Mouse (Mus musculus): Measurements from ENCODE around the gene Styx. TPM values are rescaled to one million over a fixed set of nuclear protein-coding genes. Genes with fewer than 3 reads are reported as not detected.
A peak's percentile ranks its signal among the peaks of the same experiment; 100 is the strongest.

Gene Styx
- polyA plus RNA-seq, 2 experiments = 3.8 to 15.5 TPM

DNA sequence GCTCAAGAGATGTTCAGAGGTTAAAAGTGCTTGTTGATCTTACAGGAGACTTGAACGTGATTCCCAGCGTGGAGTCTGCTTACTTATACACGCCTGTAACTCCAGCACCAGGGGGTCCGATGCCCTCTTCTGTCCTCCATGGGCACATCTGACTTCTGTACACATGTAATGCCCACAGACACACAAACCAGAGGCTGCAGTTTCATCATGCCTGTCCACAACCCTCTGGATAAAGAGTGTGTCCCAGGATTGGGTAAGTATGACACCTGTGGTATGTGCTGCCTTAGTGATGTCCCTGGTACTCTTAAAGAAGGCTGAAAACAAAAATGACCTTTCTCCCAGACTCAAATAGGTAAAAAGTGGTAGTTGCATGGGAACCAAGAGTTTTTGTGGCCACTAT is 68.4 kb downstream of the Styx start:
- ATAC-seq (ENCODE audit: insufficient read depth) (no peak), DNase-seq (ENCODE audit: low read depth in 3 of 3, low spot score in 3 of 3) (no peak)
- no peak overlapping the region for H3K27ac ChIP-seq
- no peak overlapping the region for H3K4me2 ChIP-seq (ENCODE audit: low read depth)
- H3K9ac ChIP-seq (replicated peaks) = no peak overlapping the region
- no peak for TF ChIP-seq EP300 (IDR thresholded peaks at IDR 0.05; ENCODE audit: low read depth)
- no peak for TF ChIP-seq CTCF (IDR thresholded peaks at IDR 0.05; ENCODE audit: low read depth)
- no peaks in the 10 kb centered on the region for H3K27me3 ChIP-seq (ENCODE audit: control insufficient read depth, insufficient read depth, low read length)
- H3K36me3 ChIP-seq (replicated peaks; ENCODE audit: control insufficient read depth, insufficient read depth, low read depth) = no peaks in the 10 kb centered on the region
- H3K4me3 ChIP-seq (ENCODE audit: insufficient read depth in 1 of 2, low read depth in 2 of 2, low read length in 2 of 2) = no peak overlapping the region
- WGBS (ENCODE audit: insufficient replicate concordance) = 52% methylated on average over 4 of the region's 4 CpGs
- no peaks in the 10 kb centered on the region for H3K9me3 ChIP-seq (ENCODE audit: control insufficient read depth, low read length)
- H3K4me1 ChIP-seq (replicated peaks; ENCODE audit: control insufficient read depth in 2 of 2, insufficient read depth in 2 of 2, low read length in 1 of 2) = no peaks in the 10 kb centered on the region; a peak in 1 of 4 replicates

DNA sequence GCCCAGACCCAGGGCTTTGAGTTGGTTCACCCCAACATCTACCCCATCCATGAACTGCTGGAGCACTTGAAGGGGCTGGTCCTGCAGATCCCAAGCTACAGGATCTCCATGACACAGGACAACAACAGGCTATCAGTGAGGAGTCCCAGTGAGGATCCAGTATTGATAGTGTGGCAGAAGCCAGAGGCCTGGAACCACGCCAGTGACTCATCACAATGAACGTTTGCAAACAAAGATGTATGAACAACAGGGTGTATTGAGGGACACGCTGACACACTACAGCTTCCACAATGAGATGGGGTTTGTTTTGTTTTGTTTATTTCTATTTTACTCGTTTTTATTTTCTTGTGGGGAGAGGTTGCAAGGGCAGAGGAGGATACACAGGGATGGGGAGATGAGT is 71.5 kb downstream of the Styx start:
- TF ChIP-seq CTCF (IDR thresholded peaks at IDR 0.05; ENCODE audit: low read depth) (no peak), EP300 (IDR thresholded peaks at IDR 0.05; ENCODE audit: low read depth) (no peak)
- Histone ChIP-seq H3K4me2 (ENCODE audit: low read depth) (no peak overlapping the region), H3K4me3 (ENCODE audit: insufficient read depth in 1 of 2, low read depth in 2 of 2, low read length in 2 of 2) (no peak overlapping the region), H3K9ac (replicated peaks) (no peak overlapping the region), H3K27me3 (ENCODE audit: control insufficient read depth, insufficient read depth, low read length) (no peaks in the 10 kb centered on the region), H3K9me3 (ENCODE audit: control insufficient read depth, low read length) (no peaks in the 10 kb centered on the region), H3K36me3 (replicated peaks; ENCODE audit: control insufficient read depth, insufficient read depth, low read depth) (no peaks in the 10 kb centered on the region), H3K4me1 (replicated peaks; ENCODE audit: control insufficient read depth in 2 of 2, insufficient read depth in 2 of 2, low read length in 1 of 2) (no peaks in the 10 kb centered on the region; a peak in 1 of 4 replicates), H3K27ac (no peak overlapping the region)
- WGBS (ENCODE audit: insufficient replicate concordance) = 40% methylated on average over 4 of the region's 4 CpGs
- DNase-seq (ENCODE audit: low read depth in 3 of 3, low spot score in 3 of 3) (no peak), ATAC-seq (ENCODE audit: insufficient read depth) (no peak)

DNA sequence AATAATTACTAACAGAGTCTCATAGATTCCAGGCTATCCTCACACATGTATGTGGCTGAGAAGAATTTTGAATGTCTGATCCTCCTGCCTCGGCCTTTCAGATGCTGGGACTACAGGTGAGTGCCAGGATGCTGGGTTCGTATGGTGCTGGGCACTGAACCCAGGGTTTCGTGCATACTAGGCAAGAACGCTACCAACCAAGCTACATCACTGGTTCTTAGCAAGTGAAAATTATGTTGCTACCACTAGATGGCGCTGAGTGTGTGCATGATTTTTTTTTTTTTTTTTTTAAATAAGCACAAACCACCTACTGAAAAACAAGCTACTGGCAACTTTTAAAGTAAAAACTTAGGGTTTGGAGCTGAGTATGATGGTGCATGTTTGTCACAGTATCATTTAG is 72.3 kb downstream of the Styx start:
- DNase-seq (ENCODE audit: low read depth in 3 of 3, low spot score in 3 of 3) (peak; percentile 31 to 37 (median 34)), ATAC-seq (ENCODE audit: insufficient read depth) (no peak)
- no peaks in the 10 kb centered on the region for H3K9me3 ChIP-seq (ENCODE audit: control insufficient read depth, low read length)
- no peak overlapping the region for H3K4me3 ChIP-seq (ENCODE audit: insufficient read depth in 1 of 2, low read depth in 2 of 2, low read length in 2 of 2)
- no peak overlapping the region for H3K4me2 ChIP-seq (ENCODE audit: low read depth)
- no peak overlapping the region for H3K9ac ChIP-seq (replicated peaks)
- no peaks in the 10 kb centered on the region for H3K27me3 ChIP-seq (ENCODE audit: control insufficient read depth, insufficient read depth, low read length)
- 5% methylated on average over 5 of the region's 5 CpGs for WGBS (ENCODE audit: insufficient replicate concordance)
- H3K4me1 ChIP-seq (replicated peaks; ENCODE audit: control insufficient read depth in 2 of 2, insufficient read depth in 2 of 2, low read length in 1 of 2) = no peaks in the 10 kb centered on the region; a peak in 1 of 4 replicates
- peak; percentile 75 for TF ChIP-seq CTCF (IDR thresholded peaks at IDR 0.05; ENCODE audit: low read depth)
- no peak for TF ChIP-seq EP300 (IDR thresholded peaks at IDR 0.05; ENCODE audit: low read depth)
- no peaks in the 10 kb centered on the region for H3K36me3 ChIP-seq (replicated peaks; ENCODE audit: control insufficient read depth, insufficient read depth, low read depth)
- no peak overlapping the region for H3K27ac ChIP-seq

GRCm38 (mm10) chr14:45430066-45430842 is 79.4 kb downstream of the Styx start:
- DNase-seq (ENCODE audit: low read depth in 3 of 3, low spot score in 3 of 3) (no peak), ATAC-seq (ENCODE audit: insufficient read depth) (no peak)
- Histone ChIP-seq H3K27me3 (ENCODE audit: control insufficient read depth, insufficient read depth, low read length) (no peaks in the 10 kb centered on the region), H3K9me3 (ENCODE audit: control insufficient read depth, low read length) (peaks cover 6% of the 10 kb centered on the region), H3K36me3 (replicated peaks; ENCODE audit: control insufficient read depth, insufficient read depth, low read depth) (no peaks in the 10 kb centered on the region), H3K4me2 (ENCODE audit: low read depth) (no peak overlapping the region), H3K27ac (no peak overlapping the region), H3K4me1 (replicated peaks; ENCODE audit: control insufficient read depth in 2 of 2, insufficient read depth in 2 of 2, low read length in 1 of 2) (no peaks in the 10 kb centered on the region), H3K4me3 (ENCODE audit: insufficient read depth in 1 of 2, low read depth in 2 of 2, low read length in 2 of 2) (no peak overlapping the region), H3K9ac (replicated peaks) (no peak overlapping the region)
- 76% methylated on average over 13 of the region's 13 CpGs for whole genome bisulfite sequencing (ENCODE audit: insufficient replicate concordance)
- TF ChIP-seq CTCF (IDR thresholded peaks at IDR 0.05; ENCODE audit: low read depth) = no peak
- no peak for TF ChIP-seq EP300 (IDR thresholded peaks at IDR 0.05; ENCODE audit: low read depth)

DNA sequence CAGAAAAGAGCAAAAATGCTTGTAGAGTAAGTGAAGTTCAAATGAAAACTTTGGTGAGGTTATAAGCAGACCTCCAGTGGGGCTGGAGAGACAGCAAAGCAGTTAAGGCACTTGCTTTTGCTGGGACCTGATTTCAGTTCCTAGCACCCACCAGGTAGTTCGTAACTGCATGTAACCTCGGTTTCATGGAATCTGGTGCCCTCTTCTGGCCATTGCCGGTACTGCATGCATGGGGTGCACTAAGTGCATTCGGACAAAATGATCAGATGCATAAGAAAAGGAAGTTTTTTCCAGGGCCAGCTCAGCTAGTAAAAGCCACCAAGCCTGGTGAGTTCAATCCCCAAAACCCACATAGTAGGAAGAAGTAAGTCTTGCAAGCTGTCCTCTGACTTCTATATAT is 81.1 kb downstream of the Styx start:
- no peaks in the 10 kb centered on the region for H3K36me3 ChIP-seq (replicated peaks; ENCODE audit: control insufficient read depth, insufficient read depth, low read depth)
- H3K27ac ChIP-seq = no peak overlapping the region
- H3K4me3 ChIP-seq (ENCODE audit: insufficient read depth in 1 of 2, low read depth in 2 of 2, low read length in 2 of 2) = no peak overlapping the region
- H3K4me2 ChIP-seq (ENCODE audit: low read depth) = no peak overlapping the region
- ATAC-seq (ENCODE audit: insufficient read depth) (no peak), DNase-seq (ENCODE audit: low read depth in 3 of 3, low spot score in 3 of 3) (no peak)
- H3K4me1 ChIP-seq (replicated peaks; ENCODE audit: control insufficient read depth in 2 of 2, insufficient read depth in 2 of 2, low read length in 1 of 2) = no peaks in the 10 kb centered on the region
- no peak overlapping the region for H3K9ac ChIP-seq (replicated peaks)
- H3K27me3 ChIP-seq (ENCODE audit: control insufficient read depth, insufficient read depth, low read length) = no peaks in the 10 kb centered on the region
- H3K9me3 ChIP-seq (ENCODE audit: control insufficient read depth, low read length) = peaks cover 6% of the 10 kb centered on the region
- TF ChIP-seq CTCF (IDR thresholded peaks at IDR 0.05; ENCODE audit: low read depth) = peak; percentile 86
- no peak for TF ChIP-seq EP300 (IDR thresholded peaks at IDR 0.05; ENCODE audit: low read depth)
- WGBS (ENCODE audit: insufficient replicate concordance) = 52% methylated on average over 4 of the region's 4 CpGs
